Mouse (Mus musculus): ENCODE data around the gene Sec22b.

- TF ChIP-seq GATA1 (IDR thresholded peaks at IDR 0.05; ENCODE audit: low read length) (no peak), TAL1 (IDR thresholded peaks at IDR 0.05; ENCODE audit: low read length) (no peak)
Measured at GRCm38 (mm10) chr3:97949946-97950345, 49.0 kb downstream of the Sec22b start.
